Mouse (Mus musculus): ENCODE data around the gene Ankrd13b.
"Not testable (repeated sequence)": the region's sequence is repeated elsewhere in the genome, so short reads cannot be mapped to it uniquely, and the experiment has no call there.

Ankrd13b gene

GRCm38 (mm10) chr11:77489591-77490235 is at the start of gene Ankrd13b:
Gene Ankrd13b (minus strand): TSS chr11:77489678.
- peak; percentile 86 to 92 for DNase-seq

GRCm38 (mm10) chr11:77532202-77532846 is 42.8 kb upstream of the Ankrd13b start:
- no peak for DNase-seq

DNA sequence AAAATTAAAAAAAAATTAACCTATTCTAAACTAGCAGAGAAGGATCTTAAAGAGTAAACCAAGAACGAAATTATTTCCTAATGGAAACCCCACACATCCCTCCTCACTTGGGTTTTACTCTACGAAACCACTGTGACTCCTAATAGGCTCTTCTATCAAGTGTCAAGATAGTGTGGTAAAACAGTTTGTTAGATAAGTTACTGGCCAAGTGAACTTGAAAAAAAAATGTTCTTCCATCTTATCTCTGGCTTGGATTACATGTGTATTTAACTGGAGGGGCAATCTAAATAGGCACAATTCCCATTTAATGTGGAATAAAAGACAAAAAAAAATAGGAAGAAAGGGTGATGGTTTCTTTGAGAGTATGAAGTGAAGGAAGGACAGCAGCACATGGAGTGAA is 41.4 kb upstream of the Ankrd13b start:
- no peak for DNase-seq

DNA sequence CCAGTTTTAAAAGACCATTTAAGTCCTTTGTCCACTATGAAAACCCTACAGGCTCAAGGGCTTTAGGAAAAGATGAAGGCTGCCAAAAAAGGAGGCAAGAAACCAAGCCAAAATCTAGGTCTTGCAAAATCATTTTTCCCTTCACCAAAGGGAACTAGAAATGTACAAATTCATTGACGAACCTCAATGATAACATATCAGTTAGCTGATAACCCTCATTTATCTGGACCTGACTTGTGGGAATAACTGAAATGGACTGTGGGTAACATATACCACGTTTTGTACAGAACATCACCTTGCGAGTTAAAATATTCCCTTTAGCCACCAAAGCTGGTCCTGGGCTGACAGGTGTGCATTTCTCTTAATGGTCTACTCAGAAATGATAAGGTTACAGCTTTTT is 40.2 kb upstream of the Ankrd13b start:
- no peak for DNase-seq

- DNase-seq: not testable (repeated sequence)
Measured at GRCm38 (mm10) chr11:77528420-77528819, 38.9 kb upstream of the Ankrd13b start.

DNA sequence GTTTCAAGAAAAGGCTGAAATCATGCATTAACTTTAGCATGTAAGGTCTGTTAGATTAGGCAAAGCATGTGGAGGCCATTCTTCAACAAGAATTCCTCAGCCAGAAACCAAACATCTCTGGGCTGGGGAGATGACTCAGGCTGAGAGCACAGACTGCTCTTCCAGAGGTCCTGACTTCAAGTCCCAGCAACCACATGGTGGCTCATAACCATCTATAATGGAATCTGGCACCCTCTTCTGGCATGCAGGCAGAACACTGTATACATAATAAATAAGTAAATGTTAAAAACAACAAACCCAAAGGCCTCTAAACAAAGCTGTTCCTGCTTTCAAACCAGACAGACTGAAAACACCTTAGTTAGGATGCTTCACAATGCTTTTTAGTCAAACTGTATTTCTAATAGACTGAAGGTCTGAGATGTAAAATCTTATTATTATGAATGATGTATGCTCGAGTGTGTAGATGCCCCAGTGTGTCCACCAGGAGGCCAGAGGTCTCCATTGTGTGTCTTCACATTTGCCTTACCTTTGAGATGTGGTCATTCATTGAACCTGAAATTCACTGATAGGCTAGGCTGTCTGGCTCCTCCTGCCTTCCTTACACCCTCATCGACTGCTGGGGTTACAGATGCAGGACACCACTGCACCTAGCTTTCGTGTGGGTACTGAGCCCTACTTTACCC is 36.5 kb upstream of the Ankrd13b start:
- no peak for DNase-seq

DNA sequence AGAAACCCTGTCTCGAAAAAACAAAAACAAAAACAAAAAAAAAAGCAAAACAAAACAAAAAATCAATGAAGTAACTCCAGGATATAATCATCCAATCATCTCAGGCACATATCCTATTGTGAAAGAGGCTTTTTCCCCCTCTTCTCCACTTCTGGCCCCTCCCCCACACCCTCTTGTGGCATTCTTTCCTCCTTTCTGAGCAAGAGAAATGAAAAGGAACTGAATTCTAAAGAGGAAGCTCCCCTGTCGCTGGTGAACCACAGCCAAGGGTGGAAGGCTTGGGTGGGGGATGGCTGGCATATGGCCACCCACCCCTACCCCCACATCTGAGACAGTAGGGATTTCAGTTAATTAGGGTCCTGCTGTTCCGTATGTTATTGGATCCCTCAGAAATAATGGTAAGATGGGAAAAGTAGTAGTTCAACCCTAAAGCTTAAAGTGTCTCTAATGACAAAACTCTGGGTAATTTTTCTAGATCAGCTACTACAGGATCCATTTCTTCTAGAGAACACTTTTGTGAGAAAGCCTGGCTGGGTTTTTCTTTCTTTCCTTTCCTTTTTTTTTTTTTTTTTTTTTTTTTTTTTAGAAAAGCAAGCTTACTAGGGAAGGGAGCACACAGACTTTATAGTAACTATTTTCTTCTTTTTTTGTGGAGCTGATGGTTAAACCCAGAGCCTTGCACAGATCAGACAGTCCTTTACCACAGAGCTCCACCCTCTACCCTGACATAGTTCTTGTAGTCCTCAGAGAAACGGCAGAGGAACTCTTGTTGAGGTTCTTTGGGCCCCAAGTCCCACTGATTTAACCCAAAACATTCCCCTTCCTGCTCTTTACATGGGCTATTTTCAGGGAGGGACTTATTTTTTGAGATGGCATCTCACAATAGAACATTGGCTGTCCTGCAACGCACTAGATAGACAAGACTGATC is 31.4 kb upstream of the Ankrd13b start:
- no peak for DNase-seq

- no peak for DNase-seq
Measured at GRCm38 (mm10) chr11:77519043-77519442, 29.6 kb upstream of the Ankrd13b start, which contains the start of gene Gm10392. Gene Gm10392 (minus strand): TSS chr11:77519198.

GRCm38 (mm10) chr11:77518051-77518798 is 28.7 kb upstream of the Ankrd13b start:
- peak in 1 of 2 experiments; percentile 2 for DNase-seq

GRCm38 (mm10) chr11:77516553-77517425 is 27.3 kb upstream of the Ankrd13b start:
- peak in 1 of 2 experiments; percentile 5 for DNase-seq

DNA sequence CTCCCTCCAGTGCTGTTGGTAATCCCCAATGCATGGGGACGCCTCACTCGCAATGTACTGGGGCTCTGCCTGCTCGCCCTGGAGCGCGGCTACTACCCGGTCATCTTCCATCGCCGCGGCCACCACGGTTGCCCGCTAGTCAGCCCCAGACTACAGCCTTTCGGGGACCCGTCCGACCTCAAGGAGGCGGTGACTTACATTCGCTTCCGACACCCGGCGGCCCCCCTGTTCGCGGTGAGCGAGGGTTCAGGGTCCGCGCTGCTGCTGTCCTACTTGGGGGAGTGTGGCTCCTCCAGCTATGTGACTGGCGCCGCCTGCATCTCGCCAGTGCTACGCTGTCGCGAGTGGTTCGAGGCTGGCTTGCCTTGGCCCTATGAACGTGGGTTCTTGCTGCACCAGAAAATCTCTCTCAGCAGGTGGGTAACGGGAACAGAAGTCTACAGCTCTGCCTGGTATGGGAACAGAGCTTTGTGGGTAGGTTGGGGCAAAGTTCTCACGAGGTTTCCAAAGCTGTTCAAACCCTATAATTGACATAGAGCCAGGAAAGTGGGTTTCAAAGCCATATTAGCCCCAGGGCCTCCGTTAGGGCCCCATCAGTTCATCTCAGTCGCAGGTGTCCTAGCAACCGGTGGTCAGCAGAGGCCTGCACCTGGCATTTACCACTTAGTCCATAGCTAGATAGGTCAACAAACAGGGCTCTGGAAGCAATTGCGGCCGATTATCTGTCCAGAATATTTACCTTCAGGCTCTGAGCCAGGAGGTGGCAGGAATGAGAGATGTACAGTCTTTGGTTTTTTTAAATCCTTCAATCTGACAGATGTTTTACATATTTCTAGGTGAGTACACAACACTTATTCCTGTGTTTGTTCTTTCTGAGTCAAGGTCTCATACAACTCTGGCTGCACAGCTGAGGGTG is 26.4 kb upstream of the Ankrd13b start, which contains the start of gene Trp53i13:
Trp53i13 (minus strand) TSS at position 344 of the 916 bp plus-strand sequence.
- DNase-seq: peak in 1 of 2 experiments; percentile 28

DNA sequence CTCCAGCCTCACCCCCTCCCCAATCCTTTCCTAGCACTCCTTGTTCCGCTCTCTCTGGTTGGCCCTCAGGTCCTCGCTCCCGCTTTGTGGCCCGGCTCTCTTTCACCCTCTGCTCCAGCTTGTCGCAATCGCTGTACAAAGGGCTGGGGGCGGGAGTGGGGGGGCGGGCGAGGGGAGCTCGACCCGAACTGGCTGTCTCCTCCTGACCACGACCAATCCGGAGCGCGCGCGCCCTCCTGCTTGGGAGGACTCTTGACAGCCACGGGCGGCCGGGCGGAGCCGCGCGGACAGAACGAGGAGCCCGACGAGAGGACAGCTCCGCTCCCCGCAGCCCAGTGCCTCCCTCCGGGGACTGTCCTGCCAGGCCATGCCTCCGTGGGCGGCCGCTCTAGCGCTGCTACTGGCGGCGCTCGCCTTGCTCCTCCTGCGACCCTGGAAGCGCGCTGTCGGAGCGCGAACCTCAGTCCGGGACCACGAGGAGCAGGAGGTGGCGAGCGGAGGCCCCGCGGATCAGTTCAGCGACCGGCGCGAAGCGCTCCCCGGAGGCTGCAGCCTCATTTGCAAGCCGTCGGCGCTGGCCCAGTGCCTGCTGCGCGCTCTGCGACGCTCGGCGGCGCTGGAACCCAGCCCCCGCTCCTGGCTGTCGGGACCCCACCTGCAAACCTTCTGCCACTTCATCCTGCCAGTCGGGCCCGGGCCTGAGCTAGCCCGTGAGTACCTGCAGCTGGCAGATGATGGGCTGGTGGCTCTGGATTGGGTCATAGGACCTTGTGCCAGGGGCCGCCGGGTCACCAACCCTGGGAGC is 25.6 kb upstream of the Ankrd13b start, which contains the start of gene Abhd15:
Abhd15 (plus strand) TSS at position 290 of the 805 bp plus-strand sequence.
- peak; percentile 61 to 62 for DNase-seq

- no peak for DNase-seq
Measured at GRCm38 (mm10) chr11:77514281-77514831, 24.9 kb upstream of the Ankrd13b start.

DNA sequence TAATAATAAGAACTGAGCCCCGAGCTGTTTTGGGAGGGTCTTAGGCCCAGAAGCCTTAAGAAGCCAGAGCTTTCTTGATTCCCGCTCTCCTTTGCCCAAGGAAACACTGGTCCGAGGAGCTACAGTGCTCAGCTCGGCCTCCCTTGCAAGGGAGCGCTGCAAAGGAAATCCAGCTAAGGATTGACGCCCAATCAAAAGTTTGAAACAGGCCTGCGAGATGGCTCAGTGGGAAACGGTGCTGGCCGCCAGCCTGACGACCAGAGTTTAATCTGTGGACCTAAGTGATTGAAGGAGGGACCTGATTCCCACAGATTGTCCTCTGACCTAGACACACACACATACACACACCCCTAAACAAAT is 24.3 kb upstream of the Ankrd13b start:
- peak in 1 of 2 experiments; percentile 17 for DNase-seq

DNA sequence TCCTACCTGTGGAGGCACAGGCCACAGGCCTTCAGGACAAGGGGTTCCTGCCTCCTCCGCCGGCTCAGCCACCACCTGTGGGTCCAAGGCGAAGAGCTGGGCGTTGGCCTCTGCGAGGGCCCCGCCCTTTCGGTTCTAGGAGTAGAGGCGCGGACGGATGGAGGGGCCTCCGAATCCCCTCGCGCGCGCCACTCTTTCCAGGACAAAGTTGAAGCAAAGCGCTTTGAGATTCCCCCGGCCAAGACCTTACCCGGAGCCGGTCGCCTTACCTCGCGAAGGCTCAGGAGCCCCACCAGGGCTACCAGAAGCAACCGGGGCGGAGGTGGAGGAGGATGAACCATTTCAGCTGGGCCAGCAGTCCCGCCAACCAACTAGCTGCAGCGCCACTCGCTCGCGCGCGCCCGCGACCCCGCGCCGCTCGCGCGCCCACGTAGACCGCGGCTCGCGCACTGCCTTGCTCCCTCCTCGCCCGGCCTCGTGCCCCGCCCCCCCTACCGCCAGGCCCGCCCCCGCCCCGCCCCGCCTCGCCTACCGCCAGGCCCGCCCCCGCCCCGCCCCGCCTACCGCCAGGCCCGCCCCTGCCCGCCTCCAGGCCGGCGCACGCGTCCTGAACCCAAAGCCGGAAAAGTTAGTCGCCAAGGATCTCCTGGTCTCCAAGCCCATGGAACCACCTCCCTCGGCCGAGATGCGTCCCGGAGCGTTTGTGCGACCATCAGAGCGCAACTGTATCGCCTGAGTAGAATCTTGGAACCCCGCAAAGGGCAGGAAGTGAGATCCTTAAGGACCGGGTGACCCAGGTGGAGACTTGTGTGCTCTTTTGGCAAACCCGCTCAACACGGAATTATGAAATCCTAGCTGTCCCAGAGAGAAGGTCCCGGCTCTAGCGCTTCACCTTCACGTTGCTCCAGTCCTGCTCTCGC is 23.7 kb upstream of the Ankrd13b start:
- DNase-seq: peak; percentile 76 to 86

GRCm38 (mm10) chr11:77511336-77511735 is 21.9 kb upstream of the Ankrd13b start:
- DNase-seq: no peak

Data from cerebellum, adult 18-20 months (tissue).